In genomic region chr16:50309411-50310042, GRCm38 (mm10) we compare ENCODE assay signal across 7 mouse cellular contexts.
DNase-seq lines count a peak whose midpoint lies in the region.

No protein-coding gene starts in this region.

- peak; percentile 89 for DNase-seq in adrenal gland, adult 2 months
- peak; percentile 67 for DNase-seq in cerebellum, adult 11-12 months
- peak; percentile 89 for DNase-seq in gastrocnemius, postnatal 14 days
- DNase-seq in kidney, adult 9 months = peak; percentile 82
- DNase-seq in left cerebral cortex, postnatal 4 days = peak; percentile 80
- peak; percentile 80 to 82 for DNase-seq in right cerebral cortex, postnatal 36 days (ENCODE audit: low spot score in 2 of 2)
- no peak for DNase-seq in retina, embryonic 14.5 days (ENCODE audit: low spot score)

- intact Hi-C loops in gastrocnemius, postnatal 14 days (cut with DNase I; ENCODE audit: low total_unique reads) = loop anchor here (10.0 kb wide), 1 partner anchor 55 kb away; no protein-coding TSS in a partner anchor
- intact Hi-C loops in left cerebral cortex, postnatal 4 days (cut with DNase I) = loop anchor here (5.0 kb wide), 1 partner anchor 52 kb away; no protein-coding TSS in a partner anchor
